Mouse (Mus musculus): Measurements from ENCODE around the gene Scrn2. TPM values are rescaled to one million over a fixed set of nuclear protein-coding genes. Genes with fewer than 3 reads are reported as not detected.

The Scrn2 gene
- polyA plus RNA-seq, 1 experiment from 2014 or later: 26.5 TPM

- ATAC-seq (ENCODE audit: insufficient read depth, low FRiP score, low TSS enrichment) (no peak), DNase-seq (ENCODE audit: low spot score) (no peak)
- Histone ChIP-seq H3K4me3 (ENCODE audit: low read depth, low read length) (peak overlapping the region; percentile 79), H3K4me2 (ENCODE audit: low read depth) (peak overlapping the region; percentile 66), H3K9me3 (ENCODE audit: control insufficient read depth, low read length) (no peaks in the 10 kb centered on the region), H3K36me3 (ENCODE audit: control insufficient read depth, insufficient read depth, low read length) (no peaks in the 10 kb centered on the region; the same call in 1 of the 2 replicates), H3K4me1 (ENCODE audit: control insufficient read depth, insufficient read depth, low read length) (peaks cover 4% of the 10 kb centered on the region; the same call in 1 of the 2 replicates), H3K27me3 (ENCODE audit: control insufficient read depth, insufficient read depth, low read length) (no peaks in the 10 kb centered on the region), H3K27ac (ENCODE audit: low read depth, low read length) (no peak overlapping the region), H3K9ac (ENCODE audit: low read length) (peak overlapping the region; percentile 23; the same call in 1 of the 2 replicates)
- 53% methylated on average over 12 of the region's 12 CpGs for WGBS
Measured at GRCm38 (mm10) chr11:97040301-97041021, 10.7 kb downstream of the Scrn2 start.

DNA sequence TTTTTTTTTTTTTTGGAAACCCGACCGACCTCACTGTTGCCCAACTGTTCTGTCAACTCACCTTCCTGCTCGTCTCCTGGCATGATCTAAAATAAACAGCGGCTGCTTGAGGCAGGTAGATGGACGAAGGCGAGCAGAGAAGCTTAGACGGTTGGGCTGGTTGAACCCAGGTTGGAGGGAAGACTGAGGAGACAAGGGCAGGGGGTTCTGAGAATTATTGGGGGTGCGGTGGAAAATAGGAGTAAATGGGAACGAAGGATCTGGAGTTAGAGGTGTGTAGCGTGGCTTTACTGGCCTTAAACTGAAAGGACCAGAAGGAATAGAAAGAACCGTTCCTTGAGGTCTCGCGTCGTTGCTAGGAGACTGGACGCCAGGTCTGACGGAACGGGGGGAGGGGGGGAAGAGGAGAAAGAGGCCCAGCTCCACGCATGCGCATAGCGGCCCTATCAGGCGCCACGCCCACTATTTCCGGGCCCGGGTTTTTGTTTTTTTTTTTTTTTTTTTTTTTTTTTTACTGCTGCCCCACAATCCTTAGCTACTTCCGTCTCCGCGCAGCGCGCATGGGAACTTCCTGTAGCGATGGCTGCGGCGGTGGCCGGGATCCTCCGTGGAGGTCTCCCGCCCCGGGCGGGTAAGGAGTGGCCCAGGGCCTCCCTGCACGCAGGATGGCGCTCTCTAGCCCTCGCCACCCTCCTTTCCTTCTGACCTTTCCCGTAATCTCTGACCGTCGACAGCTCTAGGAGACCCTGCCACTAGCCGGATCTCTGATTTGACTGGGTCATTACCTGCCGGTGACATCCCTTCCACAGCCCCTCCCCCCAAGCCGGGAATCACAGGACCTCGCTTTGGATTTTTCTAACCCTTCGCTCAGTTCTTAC, 11.5 kb downstream of the Scrn2 start, which contains the start of the genes Lrrc46 and Mrpl10:
TSS of gene Lrrc46 (minus strand) at position 386 of the 878 bp plus-strand sequence.
TSS of gene Mrpl10 (plus strand) at position 539 of the 878 bp plus-strand sequence.
- Histone ChIP-seq H3K27ac (ENCODE audit: low read depth, low read length) (peak within 1 kb of the TSS; percentile 80), H3K27me3 (ENCODE audit: control insufficient read depth, insufficient read depth, low read length) (no peaks in the 10 kb centered on the region), H3K9me3 (ENCODE audit: control insufficient read depth, low read length) (no peaks in the 10 kb centered on the region), H3K4me2 (ENCODE audit: low read depth) (peak within 1 kb of the TSS; percentile 67), H3K4me1 (ENCODE audit: control insufficient read depth, insufficient read depth, low read length) (peaks cover 4% of the 10 kb centered on the region; the same call in 1 of the 2 replicates), H3K36me3 (ENCODE audit: control insufficient read depth, insufficient read depth, low read length) (peaks cover 3% of the 10 kb centered on the region; the same call in 1 of the 2 replicates), H3K4me3 (ENCODE audit: low read depth, low read length) (peak within 1 kb of the TSS; percentile 79), H3K9ac (ENCODE audit: low read length) (peak within 1 kb of the TSS; percentile 82)
- peak; percentile 73 for ATAC-seq (ENCODE audit: insufficient read depth, low FRiP score, low TSS enrichment)
- 1% methylated on average over 46 of the region's 48 CpGs for WGBS
- peak; percentile 96 for DNase-seq (ENCODE audit: low spot score)

DNA sequence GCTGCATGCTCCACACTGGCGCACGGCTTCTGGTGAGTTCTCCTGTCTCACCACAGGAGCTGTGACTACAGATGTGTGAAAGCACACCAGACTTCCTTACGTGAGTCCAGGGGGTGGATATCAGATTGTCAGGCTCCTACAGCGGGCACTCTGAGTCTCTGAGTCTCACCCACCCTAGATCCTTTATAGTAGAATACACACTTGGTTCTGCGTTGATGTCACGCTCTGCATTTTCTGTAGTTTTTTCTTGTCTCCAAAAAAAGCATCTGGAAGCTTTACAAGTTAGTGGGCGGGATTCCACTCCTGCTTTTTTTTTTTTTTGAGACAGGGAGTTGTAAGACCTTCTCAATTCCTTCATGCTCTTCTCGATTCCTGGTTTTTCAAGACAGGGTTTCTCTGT, 15.2 kb downstream of the Scrn2 start:
- Histone ChIP-seq H3K36me3 (ENCODE audit: control insufficient read depth, insufficient read depth, low read length) (peaks cover 4% of the 10 kb centered on the region), H3K4me1 (ENCODE audit: control insufficient read depth, insufficient read depth, low read length) (peaks cover 4% of the 10 kb centered on the region; the same call in 1 of the 2 replicates), H3K27me3 (ENCODE audit: control insufficient read depth, insufficient read depth, low read length) (no peaks in the 10 kb centered on the region), H3K4me3 (ENCODE audit: low read depth, low read length) (no peak overlapping the region), H3K9me3 (ENCODE audit: control insufficient read depth, low read length) (no peaks in the 10 kb centered on the region), H3K4me2 (ENCODE audit: low read depth) (no peak overlapping the region), H3K27ac (ENCODE audit: low read depth, low read length) (no peak overlapping the region), H3K9ac (ENCODE audit: low read length) (no peak overlapping the region)
- no peak for ATAC-seq (ENCODE audit: insufficient read depth, low FRiP score, low TSS enrichment)
- no peak for DNase-seq (ENCODE audit: low spot score)
- WGBS: 95% methylated on average over 8 of the region's 8 CpGs

DNA sequence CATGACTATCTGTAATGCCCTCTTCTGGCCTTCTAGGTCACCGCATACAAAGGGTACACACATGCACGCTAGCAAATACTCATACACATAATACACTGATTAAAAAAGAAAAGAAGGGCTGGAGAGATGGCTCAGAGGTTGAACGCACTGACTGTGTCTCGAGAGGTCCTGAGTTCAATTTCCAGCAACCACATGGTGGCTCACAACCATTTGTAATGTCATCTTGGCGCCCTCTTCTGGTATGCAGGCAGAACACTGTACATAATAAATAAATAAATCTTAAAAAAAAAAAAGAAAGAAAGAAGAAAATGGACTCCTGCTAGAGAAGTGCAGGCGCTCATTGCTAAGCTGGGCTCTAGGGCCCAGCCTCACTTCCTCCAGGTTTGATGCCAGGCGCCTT, 16.1 kb downstream of the Scrn2 start:
- WGBS: 85% methylated on average over 7 of the region's 7 CpGs
- H3K9me3 ChIP-seq (ENCODE audit: control insufficient read depth, low read length): no peaks in the 10 kb centered on the region
- H3K4me3 ChIP-seq (ENCODE audit: low read depth, low read length): no peak overlapping the region
- DNase-seq (ENCODE audit: low spot score) (no peak), ATAC-seq (ENCODE audit: insufficient read depth, low FRiP score, low TSS enrichment) (no peak)
- no peaks in the 10 kb centered on the region for H3K27me3 ChIP-seq (ENCODE audit: control insufficient read depth, insufficient read depth, low read length)
- peaks cover 4% of the 10 kb centered on the region; the same call in 1 of the 2 replicates for H3K4me1 ChIP-seq (ENCODE audit: control insufficient read depth, insufficient read depth, low read length)
- no peak overlapping the region for H3K4me2 ChIP-seq (ENCODE audit: low read depth)
- H3K36me3 ChIP-seq (ENCODE audit: control insufficient read depth, insufficient read depth, low read length): peaks cover 4% of the 10 kb centered on the region
- no peak overlapping the region for H3K27ac ChIP-seq (ENCODE audit: low read depth, low read length)
- no peak overlapping the region for H3K9ac ChIP-seq (ENCODE audit: low read length)

DNA sequence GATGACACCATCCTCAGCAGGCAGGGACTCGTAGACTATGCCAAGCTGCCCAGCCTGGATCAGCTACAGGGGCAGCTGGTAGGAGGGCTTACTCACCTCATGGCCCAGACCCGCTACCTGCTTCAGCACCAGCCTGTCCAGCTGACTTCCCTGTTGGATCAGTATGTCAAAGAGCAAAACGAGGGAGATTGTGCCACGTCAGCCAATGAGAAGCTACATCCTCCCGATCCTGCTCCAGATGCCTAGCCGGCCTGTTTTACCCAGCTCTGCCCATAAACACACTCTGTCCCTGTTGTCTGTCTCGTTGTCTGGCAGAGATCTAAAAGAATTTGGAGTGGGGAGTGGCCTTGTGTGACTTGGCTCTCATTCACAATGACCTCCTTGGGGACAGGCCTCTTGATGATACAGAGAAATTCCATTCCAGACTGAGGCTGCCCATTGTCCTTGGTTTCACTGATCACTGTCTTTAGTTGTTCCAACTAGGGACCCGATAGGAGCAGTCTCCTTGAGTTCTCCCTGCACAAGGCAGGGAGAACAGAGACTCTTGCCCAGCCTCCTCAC, 18.4 kb downstream of the Scrn2 start:
- H3K4me1 ChIP-seq (ENCODE audit: control insufficient read depth, insufficient read depth, low read length): peaks cover 11% of the 10 kb centered on the region
- no peak overlapping the region for H3K4me2 ChIP-seq (ENCODE audit: low read depth)
- no peaks in the 10 kb centered on the region for H3K27me3 ChIP-seq (ENCODE audit: control insufficient read depth, insufficient read depth, low read length)
- no peak for DNase-seq (ENCODE audit: low spot score)
- H3K9ac ChIP-seq (ENCODE audit: low read length): no peak overlapping the region
- WGBS: 87% methylated on average over 8 of the region's 8 CpGs
- no peak for ATAC-seq (ENCODE audit: insufficient read depth, low FRiP score, low TSS enrichment)
- no peak overlapping the region for H3K27ac ChIP-seq (ENCODE audit: low read depth, low read length)
- no peaks in the 10 kb centered on the region for H3K9me3 ChIP-seq (ENCODE audit: control insufficient read depth, low read length)
- H3K4me3 ChIP-seq (ENCODE audit: low read depth, low read length): no peak overlapping the region
- H3K36me3 ChIP-seq (ENCODE audit: control insufficient read depth, insufficient read depth, low read length): peaks cover 4% of the 10 kb centered on the region

DNA sequence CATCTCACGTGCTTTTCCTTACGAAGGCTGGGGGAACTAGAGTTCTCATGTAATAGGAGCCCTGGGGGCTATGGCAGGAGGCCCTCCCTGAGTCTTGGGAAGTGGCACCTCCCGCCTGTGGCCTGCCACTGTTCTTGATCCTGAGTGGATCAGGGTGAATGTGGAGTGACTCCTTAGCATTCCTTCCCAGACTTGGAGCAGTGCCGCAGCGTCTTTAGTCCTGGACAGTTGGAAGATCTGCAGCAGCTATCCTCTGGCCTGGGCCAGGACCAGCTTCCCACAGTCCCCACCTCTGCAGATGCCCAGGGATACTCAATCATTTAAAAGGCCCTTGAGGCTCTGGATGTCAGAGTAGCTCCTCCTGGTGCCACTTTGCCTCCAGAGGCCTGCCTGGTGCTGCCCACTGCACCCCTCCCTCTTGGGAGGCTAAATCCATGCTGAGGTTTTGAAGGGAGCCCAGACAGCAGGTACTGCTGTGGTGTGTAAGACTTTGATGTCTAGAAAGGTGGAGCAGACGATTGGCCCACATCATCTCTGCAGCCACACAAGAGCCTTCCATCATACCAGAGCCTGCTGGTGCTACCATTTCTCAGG, 19.9 kb downstream of the Scrn2 start:
- H3K36me3 ChIP-seq (ENCODE audit: control insufficient read depth, insufficient read depth, low read length): peaks cover 4% of the 10 kb centered on the region
- no peak overlapping the region for H3K27ac ChIP-seq (ENCODE audit: low read depth, low read length)
- no peak overlapping the region for H3K4me2 ChIP-seq (ENCODE audit: low read depth)
- no peaks in the 10 kb centered on the region for H3K27me3 ChIP-seq (ENCODE audit: control insufficient read depth, insufficient read depth, low read length)
- H3K4me3 ChIP-seq (ENCODE audit: low read depth, low read length): no peak overlapping the region
- DNase-seq (ENCODE audit: low spot score): no peak
- H3K9me3 ChIP-seq (ENCODE audit: control insufficient read depth, low read length): no peaks in the 10 kb centered on the region
- H3K4me1 ChIP-seq (ENCODE audit: control insufficient read depth, insufficient read depth, low read length): peaks cover 11% of the 10 kb centered on the region
- no peak for ATAC-seq (ENCODE audit: insufficient read depth, low FRiP score, low TSS enrichment)
- H3K9ac ChIP-seq (ENCODE audit: low read length): no peak overlapping the region
- WGBS: 84% methylated on average over 6 of the region's 6 CpGs

DNA sequence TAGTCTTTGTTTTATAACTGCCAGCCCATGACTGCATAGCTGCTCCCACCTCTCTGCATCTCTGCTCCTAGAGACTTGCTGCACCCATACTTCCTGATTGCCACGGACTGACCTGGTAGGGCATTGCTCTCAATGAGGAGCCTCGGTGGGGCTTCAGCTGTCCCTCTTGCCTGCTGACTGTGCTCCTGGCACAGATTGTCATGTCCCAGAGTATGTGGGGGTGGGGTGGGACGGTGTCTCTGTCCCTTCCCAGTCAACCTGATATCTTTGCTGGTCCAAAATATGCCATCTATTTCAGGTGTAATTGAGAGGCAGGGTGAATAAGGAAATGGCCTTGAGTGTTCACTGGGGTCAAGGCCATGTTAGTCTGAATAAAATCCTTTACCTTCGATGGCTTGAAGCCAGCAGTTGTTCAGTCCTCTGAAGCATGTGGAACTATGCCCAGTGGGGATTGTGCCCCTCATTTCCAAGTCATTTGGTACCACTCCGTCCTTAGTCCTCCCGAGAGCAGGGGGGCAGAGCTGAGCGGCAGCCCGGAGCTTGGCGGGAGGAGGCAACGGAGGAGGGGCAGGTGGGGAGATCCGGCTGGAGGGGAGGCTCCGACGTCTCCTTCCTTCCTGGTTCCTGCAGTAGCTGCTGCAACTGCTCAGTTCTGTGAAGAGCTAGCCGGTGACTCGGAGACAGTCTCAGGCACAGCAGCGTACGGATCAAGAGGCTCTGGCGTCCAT, 20.6 kb downstream of the Scrn2 start, which contains the start of gene Osbpl7:
TSS of gene Osbpl7 (plus strand) at position 413 of the 728 bp plus-strand sequence.
- Histone ChIP-seq H3K9ac (ENCODE audit: low read length) (peak within 1 kb of the TSS; percentile 80), H3K27me3 (ENCODE audit: control insufficient read depth, insufficient read depth, low read length) (no peaks in the 10 kb centered on the region), H3K27ac (ENCODE audit: low read depth, low read length) (no peak within 1 kb of the TSS), H3K9me3 (ENCODE audit: control insufficient read depth, low read length) (no peaks in the 10 kb centered on the region), H3K4me1 (ENCODE audit: control insufficient read depth, insufficient read depth, low read length) (peaks cover 11% of the 10 kb centered on the region), H3K4me3 (ENCODE audit: low read depth, low read length) (peak within 1 kb of the TSS; percentile 71), H3K4me2 (ENCODE audit: low read depth) (peak within 1 kb of the TSS; percentile 95), H3K36me3 (ENCODE audit: control insufficient read depth, insufficient read depth, low read length) (peaks cover 6% of the 10 kb centered on the region)
- DNase-seq (ENCODE audit: low spot score): peak; percentile 78
- peak; percentile 65; the same call in 1 of the 2 replicates for ATAC-seq (ENCODE audit: insufficient read depth, low FRiP score, low TSS enrichment)
- 8% methylated on average over 18 of the region's 18 CpGs for WGBS
